Mouse (Mus musculus) liver, embryonic 14.5 days (tissue): ENCODE data around the gene G6pc2. TPM values are rescaled to one million over a fixed set of nuclear protein-coding genes. Genes with fewer than 3 reads are reported as not detected.

ENCODE experiments used
- ATAC-seq: fragments of 200-750 bp; cut with Nextera tagmentation; 2 replicates; pipeline ENCODE4 v1.8.0; 2017; ENCODE audit warnings: moderate number of reproducible peaks, mild to moderate bottlenecking, moderate library complexity; ENCODE audit not compliant: insufficient read depth
- DNase-seq, 3 experiments: peaks; one replicate each; pipeline ENCODE4 v3.0.0-alpha.2; 2012 to 2013; ENCODE audit warnings: low read depth in 3 of 3, low spot score in 3 of 3
- H3K27ac ChIP-seq: fragments of 300-500 bp; sonication (generic); 2 replicates; pipeline ENCODE4 v1.5.1; 2014; ENCODE audit warnings: moderate library complexity, mild to moderate bottlenecking, control low read depth, inconsistent platforms
- H3K27me3 ChIP-seq: fragments of 300-500 bp; sonication (generic); 2 replicates; pipeline ENCODE4 v1.6.1; 2014; ENCODE audit warnings: mild to moderate bottlenecking, low read length, moderate library complexity; ENCODE audit not compliant: control insufficient read depth, insufficient read depth
- H3K36me3 ChIP-seq: fragments of 300-500 bp; sonication (generic); replicated peaks from 2 replicates; pipeline ENCODE4 v1.6.1; 2014; ENCODE audit warnings: low read depth; ENCODE audit not compliant: control insufficient read depth, insufficient read depth
- H3K4me1 ChIP-seq, 2 experiments: fragments of 200-500 bp in 1 of 2; fragments of 300-500 bp in 1 of 2; sonication (generic) in 1 of 2; replicated peaks; 2 replicates each; pipeline ENCODE4 v1.6.1; 2012 to 2014; ENCODE audit warnings: antibody characterized with exemption in 1 of 2, inconsistent platforms in 1 of 2, low read length in 1 of 2; ENCODE audit not compliant: control insufficient read depth in 2 of 2, insufficient read depth in 2 of 2
- H3K4me2 ChIP-seq: fragments of 300-500 bp; sonication (generic); 2 replicates; pipeline ENCODE4 v1.6.1; 2014; ENCODE audit warnings: low read depth, mild to moderate bottlenecking, control low read depth, moderate library complexity
- H3K4me3 ChIP-seq, 2 experiments: fragments of 200-500 bp in 1 of 2; fragments of 300-500 bp in 1 of 2; sonication (generic) in 1 of 2; 2 replicates each; pipeline ENCODE4 v1.5.1; 2012 to 2014; ENCODE audit warnings: low read depth in 2 of 2, low read length in 2 of 2, mild to moderate bottlenecking in 2 of 2, control low read depth in 1 of 2, inconsistent platforms in 1 of 2, moderate library complexity in 1 of 2; ENCODE audit not compliant: insufficient read depth in 1 of 2
- H3K9ac ChIP-seq: fragments of 300-500 bp; sonication (generic); replicated peaks from 2 replicates; pipeline ENCODE4 v1.6.1; 2014; ENCODE audit warnings: mild to moderate bottlenecking, control low read depth, moderate library complexity
- H3K9me3 ChIP-seq: fragments of 300-500 bp; sonication (generic); 2 replicates; pipeline ENCODE4 v1.6.1; 2016; ENCODE audit warnings: low read length, mixed read lengths; ENCODE audit not compliant: control insufficient read depth
- CTCF ChIP-seq: IDR thresholded peaks from 2 replicates; pipeline ENCODE4 v1.5.1; 2016; ENCODE audit warnings: antibody characterized with exemption, low read depth, control low read depth
- EP300 ChIP-seq: IDR thresholded peaks from 2 replicates; pipeline ENCODE4 v1.6.1; 2016; ENCODE audit warnings: antibody characterized with exemption, low read depth
- WGBS: fragments of 180-500 bp; shearing (Covaris S2); extraction: QIAGEN DNeasy Blood & Tissue Kit; methylation state at CpG from one replicate; pipeline ENCODE4 v1.1.7; 2014; ENCODE audit not compliant: insufficient replicate concordance; 5-methylcytosine and 5-hydroxymethylcytosine counted together
- polyA plus RNA-seq, 2 experiments: library from polyadenylated mRNA; depleted of rRNA in 1 of 2; stranded (reverse) in 1 of 2; unstranded in 1 of 2; fragments of >200 nt; fragmentation: Nextera tagmentation in 1 of 2; extraction: Ambion mirVana in 1 of 2; gene quantifications; 2 replicates each; pipeline versions ENCODE4 v1.2.1 to v1.2.3; 2012 to 2014

Gene G6pc2
- polyA plus RNA-seq, 2 experiments, result not detected

- Histone ChIP-seq H3K27ac (peak within 1 kb of the TSS; percentile 26), H3K9ac (peak within 1 kb of the TSS; percentile 74), H3K9me3 (no peaks in the 10 kb centered on the region), H3K27me3 (no peaks in the 10 kb centered on the region), H3K36me3 (peaks cover 25% of the 10 kb centered on the region), H3K4me2 (peak within 1 kb of the TSS; percentile 77), H3K4me3 (peak within 1 kb of the TSS; percentile 78 to 89), H3K4me1 (peaks cover 5 to 7% of the 10 kb centered on the region in 2 experiments)
- DNase-seq (peak; percentile 93 to 94 (median 94)), ATAC-seq (peak; percentile 96)
- under 1% methylated on average over 46 of the region's 46 CpGs for WGBS
- TF ChIP-seq CTCF (peak; percentile 52), EP300 (no peak)
Measured at GRCm38 (mm10) chr2:69205791-69206351, 5.0 kb upstream of the G6pc2 start, which contains the start of gene Spc25. Gene Spc25, minus strand, starts transcription at chr2:69206194.

GRCm38 (mm10) chr2:69206523-69206922 lies 4.3 kb upstream of the G6pc2 start:
- Histone ChIP-seq H3K4me2 (peak overlapping the region; percentile 71), H3K4me1 (peaks cover 5 to 7% of the 10 kb centered on the region in 2 experiments), H3K9me3 (no peaks in the 10 kb centered on the region), H3K27me3 (no peaks in the 10 kb centered on the region), H3K27ac (peak overlapping the region; percentile 14; the same call in 1 of the 2 replicates), H3K9ac (peak overlapping the region; percentile 52), H3K36me3 (peaks cover 19% of the 10 kb centered on the region), H3K4me3 (peak overlapping the region; percentile 39 to 78; a peak in 3 of 4 replicates)
- ATAC-seq (peak; percentile 72), DNase-seq (peak; percentile 31 to 44 (median 37))
- WGBS, result 11% methylated on average over 7 of the region's 7 CpGs
- TF ChIP-seq CTCF (no peak), EP300 (no peak)

DNA sequence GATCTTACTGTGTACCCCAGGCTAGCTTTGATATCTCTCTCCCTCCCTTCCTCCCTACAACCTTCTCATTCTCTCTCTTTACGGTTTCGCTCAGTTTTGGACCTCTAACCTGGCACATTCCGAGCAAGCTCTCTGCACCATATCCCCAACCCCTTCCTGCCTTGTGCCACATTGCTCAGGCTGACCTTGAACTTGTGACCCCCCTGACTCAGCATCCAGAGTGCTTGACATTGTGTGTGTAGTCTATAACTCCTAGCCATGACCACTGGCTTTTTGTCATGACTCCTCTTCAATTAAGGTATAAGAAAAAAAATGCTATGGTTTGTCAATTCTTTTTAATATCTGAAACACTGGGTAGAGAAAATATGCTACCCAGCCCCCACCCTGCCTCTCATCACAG lies 1.2 kb upstream of the G6pc2 start:
- ATAC-seq (no peak), DNase-seq (no peak)
- Histone ChIP-seq H3K4me2 (no peak overlapping the region), H3K4me3 (no peak overlapping the region), H3K9ac (no peak overlapping the region), H3K27me3 (no peaks in the 10 kb centered on the region), H3K27ac (no peak overlapping the region), H3K9me3 (no peaks in the 10 kb centered on the region), H3K4me1 (peaks cover 2 to 4% of the 10 kb centered on the region in 2 experiments; a peak in 3 of 4 replicates), H3K36me3 (no peaks in the 10 kb centered on the region; the same call in 1 of the 2 replicates)
- TF ChIP-seq CTCF (no peak), EP300 (no peak)
- 63% methylated on average over 3 of the region's 3 CpGs for WGBS

- TF ChIP-seq CTCF (no peak), EP300 (no peak)
- Histone ChIP-seq H3K4me2 (no peak overlapping the region), H3K4me1 (no peaks in the 10 kb centered on the region), H3K4me3 (no peak overlapping the region), H3K9ac (no peak overlapping the region), H3K9me3 (no peaks in the 10 kb centered on the region), H3K27me3 (no peaks in the 10 kb centered on the region), H3K27ac (no peak overlapping the region), H3K36me3 (no peaks in the 10 kb centered on the region)
- no peak for ATAC-seq
- no peak for DNase-seq
- 63% methylated on average over 10 of the region's 10 CpGs for WGBS
Measured at GRCm38 (mm10) chr2:69212652-69213051, 1.8 kb downstream of the G6pc2 start.

DNA sequence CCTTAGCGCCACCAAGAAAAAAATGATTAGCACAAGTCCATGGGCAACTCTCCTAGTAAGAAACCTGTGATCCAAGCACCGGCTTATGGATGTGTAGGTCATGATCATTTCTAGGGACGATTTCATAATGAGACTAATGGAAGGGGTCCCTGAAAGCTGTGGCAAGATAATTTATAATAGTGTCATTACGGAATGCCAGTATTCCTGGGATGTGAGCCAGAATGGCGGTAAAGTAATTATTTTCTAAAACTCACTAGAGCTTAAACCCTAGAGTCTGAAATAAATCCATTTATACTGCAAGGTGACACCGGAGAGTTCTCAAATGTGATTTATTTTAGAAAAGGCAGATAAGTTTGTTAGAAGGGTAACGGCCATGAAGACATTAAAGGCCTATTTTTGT lies 4.4 kb downstream of the G6pc2 start:
- Histone ChIP-seq H3K4me1 (no peaks in the 10 kb centered on the region), H3K4me3 (no peak overlapping the region), H3K27ac (no peak overlapping the region), H3K36me3 (no peaks in the 10 kb centered on the region), H3K9me3 (no peaks in the 10 kb centered on the region), H3K27me3 (no peaks in the 10 kb centered on the region), H3K4me2 (no peak overlapping the region), H3K9ac (no peak overlapping the region)
- ATAC-seq (no peak), DNase-seq (no peak)
- no peak for TF ChIP-seq EP300
- TF ChIP-seq CTCF, result no peak
- 66% methylated on average over 7 of the region's 7 CpGs for WGBS
